Mouse (Mus musculus) midbrain, embryonic 13.5 days (tissue): Measurements from ENCODE around the gene Atp5c1. TPM values are rescaled to one million over a fixed set of nuclear protein-coding genes. Genes with fewer than 3 reads are reported as not detected.

Experiments used
- ATAC-seq: fragments of 200-750 bp; cut with Nextera tagmentation; 2 replicates; pipeline ENCODE4 v1.8.0; 2017; ENCODE audit warnings: mild to moderate bottlenecking, moderate TSS enrichment, moderate library complexity
- H3K27ac ChIP-seq: fragments of 300-500 bp; sonication (generic); 2 replicates; pipeline ENCODE4 v1.5.1; 2015; ENCODE audit warnings: inconsistent platforms, mild to moderate bottlenecking, moderate library complexity
- H3K27me3 ChIP-seq: fragments of 300-500 bp; sonication (generic); 2 replicates; pipeline ENCODE4 v1.6.1; 2015; ENCODE audit warnings: mild to moderate bottlenecking, inconsistent platforms
- H3K36me3 ChIP-seq: fragments of 300-500 bp; sonication (generic); 2 replicates; pipeline ENCODE4 v1.6.1; 2015; ENCODE audit warnings: mild to moderate bottlenecking, inconsistent platforms
- H3K4me1 ChIP-seq: fragments of 300-500 bp; sonication (generic); replicated peaks from 2 replicates; pipeline ENCODE4 v1.6.1; 2015; ENCODE audit warnings: inconsistent platforms
- H3K4me2 ChIP-seq: fragments of 300-500 bp; sonication (generic); replicated peaks from 2 replicates; pipeline ENCODE4 v1.6.1; 2015; ENCODE audit warnings: moderate library complexity, mild to moderate bottlenecking, inconsistent platforms
- H3K4me3 ChIP-seq: fragments of 300-500 bp; sonication (generic); replicated peaks from 2 replicates; pipeline ENCODE4 v1.5.1; 2015; ENCODE audit warnings: mild to moderate bottlenecking, inconsistent platforms
- H3K9ac ChIP-seq: fragments of 300-500 bp; sonication (generic); replicated peaks from 2 replicates; pipeline ENCODE4 v1.6.1; 2015; ENCODE audit warnings: mild to moderate bottlenecking, inconsistent platforms
- H3K9me3 ChIP-seq: fragments of 300-500 bp; sonication (generic); 2 replicates; pipeline ENCODE4 v1.6.1; 2016; ENCODE audit warnings: mild to moderate bottlenecking, inconsistent platforms
- WGBS: fragments of 180-500 bp; shearing (Covaris S2); methylation state at CpG from one replicate; pipeline ENCODE4 v1.1.7; 2015; 5-methylcytosine and 5-hydroxymethylcytosine counted together
- polyA plus RNA-seq: library from polyadenylated mRNA; unstranded; fragments of >200 nt; fragmentation: Nextera tagmentation; extraction: Ambion mirVana; gene quantifications from 2 replicates; pipeline ENCODE4 v1.2.1, GENCODE M21; 2015

Gene Atp5c1
- polyA plus RNA-seq, 1 experiment from 2014 or later, result 500 TPM

GRCm38 (mm10) chr2:10048461-10048860 is 31.8 kb downstream of the Atp5c1 start, which contains the start of gene Taf3:
Gene Taf3 (minus strand): TSS chr2:10048596.
- H3K9me3 ChIP-seq, result no peaks in the 10 kb centered on the region
- H3K9ac ChIP-seq, result peak within 1 kb of the TSS; percentile 85
- H3K27ac ChIP-seq, result peak within 1 kb of the TSS; percentile 67
- peak; percentile 95 for ATAC-seq
- peaks cover 26% of the 10 kb centered on the region for H3K4me1 ChIP-seq
- H3K36me3 ChIP-seq, result 0 out of 2 replicates have a peak, but pooled peaks cover 2% of the 10 kb centered on the region
- under 1% methylated on average over 36 of the region's 36 CpGs for WGBS
- H3K27me3 ChIP-seq, result no peaks in the 10 kb centered on the region
- H3K4me2 ChIP-seq, result peak within 1 kb of the TSS; percentile 94
- H3K4me3 ChIP-seq, result peak within 1 kb of the TSS; percentile 99

DNA sequence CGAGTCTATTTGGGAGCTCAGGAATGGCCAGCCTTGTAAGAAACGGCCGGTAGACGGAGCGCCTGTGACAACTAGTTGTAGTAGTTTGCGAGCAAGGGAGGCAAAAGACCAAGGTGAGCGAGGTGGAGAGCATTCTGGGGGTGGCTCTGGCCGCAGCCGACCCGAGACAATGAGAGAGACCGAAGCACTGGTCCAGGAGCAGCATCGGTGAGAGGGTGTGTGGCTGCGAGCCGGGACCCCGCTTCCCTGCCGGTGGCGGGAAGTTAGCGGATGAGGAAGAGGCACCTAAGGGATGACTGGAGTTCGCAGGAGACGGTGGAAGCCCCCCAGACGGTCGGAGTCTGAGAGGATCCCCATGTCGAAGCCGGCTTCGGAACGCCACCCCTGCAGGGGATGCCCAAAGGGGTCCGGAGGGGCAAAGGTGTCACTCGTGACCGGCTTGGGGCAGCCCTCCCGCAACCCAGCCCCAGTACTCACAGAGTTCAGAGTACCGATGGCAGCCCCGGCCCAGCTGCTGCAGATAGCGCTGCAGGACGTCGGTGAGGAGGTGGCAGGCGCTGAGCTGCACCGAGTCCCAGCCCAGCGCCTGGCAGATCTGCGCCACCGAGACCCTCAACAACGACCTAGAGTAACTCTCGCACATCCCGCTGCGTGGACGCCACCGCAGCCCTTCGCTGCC is 32.4 kb downstream of the Atp5c1 start:
- Histone ChIP-seq H3K27ac (peak overlapping the region; percentile 67), H3K9me3 (no peaks in the 10 kb centered on the region), H3K4me2 (peak overlapping the region; percentile 94), H3K4me1 (peaks cover 26% of the 10 kb centered on the region), H3K9ac (peak overlapping the region; percentile 85), H3K36me3 (no peaks in the 10 kb centered on the region), H3K27me3 (no peaks in the 10 kb centered on the region), H3K4me3 (peak overlapping the region; percentile 99)
- under 1% methylated on average over 47 of the region's 47 CpGs for WGBS
- peak; percentile 92 for ATAC-seq

DNA sequence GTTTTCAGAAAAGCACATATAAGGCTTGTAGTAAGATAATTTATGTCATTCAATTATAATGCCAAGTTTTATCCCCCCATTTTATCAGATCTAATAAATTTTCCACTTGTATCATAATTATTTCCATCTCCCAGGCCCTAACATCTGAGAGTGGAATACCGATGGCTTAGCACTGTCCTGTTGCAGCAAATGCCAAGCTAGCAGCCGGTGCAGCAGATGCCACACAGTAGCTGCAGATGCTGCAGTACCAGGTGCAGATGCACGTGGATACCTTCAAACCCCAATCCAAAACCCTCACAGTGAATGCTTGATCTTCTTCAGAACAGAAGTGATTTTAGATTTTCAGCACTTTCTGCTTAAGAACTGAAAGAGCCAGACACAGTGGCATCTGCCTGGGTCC is 45.3 kb downstream of the Atp5c1 start:
- Histone ChIP-seq H3K9ac (no peak overlapping the region), H3K36me3 (peaks cover 9% of the 10 kb centered on the region), H3K4me1 (0 out of 2 replicates have a peak, but pooled peaks cover 3% of the 10 kb centered on the region), H3K27me3 (no peaks in the 10 kb centered on the region), H3K4me2 (no peak overlapping the region), H3K4me3 (no peak overlapping the region), H3K27ac (no peak overlapping the region), H3K9me3 (no peaks in the 10 kb centered on the region)
- 87% methylated on average over 3 of the region's 3 CpGs for WGBS
- no peak for ATAC-seq

DNA sequence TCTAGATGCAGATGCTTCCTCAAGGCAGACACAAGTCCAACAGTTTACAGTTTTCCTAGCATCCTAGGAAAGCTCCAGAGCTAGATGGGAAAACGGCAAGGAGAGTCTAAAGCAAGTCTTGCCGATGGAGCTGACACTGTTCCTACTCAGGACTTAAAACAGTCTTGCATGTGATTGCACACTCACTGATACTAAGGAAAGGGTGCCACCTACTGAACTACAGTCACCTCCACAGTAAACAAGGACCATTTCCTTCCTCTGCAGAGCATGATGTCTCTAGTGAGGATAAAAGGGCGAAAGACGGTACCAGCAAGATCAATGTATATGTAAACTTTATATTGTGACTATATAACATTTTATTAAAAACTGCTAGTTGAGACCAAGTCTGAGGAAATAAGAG is 46.6 kb downstream of the Atp5c1 start:
- Histone ChIP-seq H3K4me2 (no peak overlapping the region), H3K4me3 (no peak overlapping the region), H3K9me3 (no peaks in the 10 kb centered on the region), H3K27me3 (no peaks in the 10 kb centered on the region), H3K4me1 (peaks cover 11% of the 10 kb centered on the region), H3K9ac (no peak overlapping the region), H3K27ac (no peak overlapping the region), H3K36me3 (no peaks in the 10 kb centered on the region)
- 67% methylated on average over 4 of the region's 4 CpGs for WGBS
- ATAC-seq, result no peak

GRCm38 (mm10) chr2:10029755-10030154 is 50.6 kb downstream of the Atp5c1 start:
- 67% methylated on average over 7 of the region's 7 CpGs for WGBS
- ATAC-seq, result no peak
- H3K4me2 ChIP-seq, result no peak overlapping the region
- H3K9me3 ChIP-seq, result no peaks in the 10 kb centered on the region
- H3K27ac ChIP-seq, result no peak overlapping the region; the same call in 1 of the 2 replicates
- H3K4me1 ChIP-seq, result peaks cover 11% of the 10 kb centered on the region
- H3K27me3 ChIP-seq, result no peaks in the 10 kb centered on the region
- no peaks in the 10 kb centered on the region for H3K36me3 ChIP-seq
- no peak overlapping the region for H3K4me3 ChIP-seq
- no peak overlapping the region for H3K9ac ChIP-seq

DNA sequence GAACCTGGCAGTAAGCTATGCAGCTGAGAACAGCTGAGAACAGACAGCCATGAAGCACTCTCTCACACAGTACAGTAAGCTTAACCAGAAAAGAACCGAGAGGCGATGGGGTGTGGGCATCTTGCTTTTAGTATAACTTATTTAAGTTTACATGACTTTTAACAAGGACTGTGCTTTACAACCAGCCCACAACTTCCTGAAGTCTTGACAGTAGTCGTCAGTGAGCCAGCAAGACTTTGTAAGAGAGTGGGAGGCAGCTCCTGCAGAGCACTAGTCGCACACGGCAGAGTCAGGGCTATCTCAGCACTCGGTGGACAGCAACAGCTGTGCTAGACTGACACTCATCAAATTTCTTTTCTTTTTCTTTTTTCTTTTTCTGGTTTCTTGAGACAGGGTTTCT is 56.0 kb downstream of the Atp5c1 start:
- Histone ChIP-seq H3K4me3 (no peak overlapping the region), H3K27ac (no peak overlapping the region), H3K9ac (no peak overlapping the region), H3K27me3 (no peaks in the 10 kb centered on the region), H3K4me2 (no peak overlapping the region), H3K4me1 (0 out of 2 replicates have a peak, but pooled peaks cover 2% of the 10 kb centered on the region), H3K36me3 (no peaks in the 10 kb centered on the region), H3K9me3 (no peaks in the 10 kb centered on the region)
- WGBS, result 89% methylated on average over 6 of the region's 6 CpGs
- no peak for ATAC-seq

DNA sequence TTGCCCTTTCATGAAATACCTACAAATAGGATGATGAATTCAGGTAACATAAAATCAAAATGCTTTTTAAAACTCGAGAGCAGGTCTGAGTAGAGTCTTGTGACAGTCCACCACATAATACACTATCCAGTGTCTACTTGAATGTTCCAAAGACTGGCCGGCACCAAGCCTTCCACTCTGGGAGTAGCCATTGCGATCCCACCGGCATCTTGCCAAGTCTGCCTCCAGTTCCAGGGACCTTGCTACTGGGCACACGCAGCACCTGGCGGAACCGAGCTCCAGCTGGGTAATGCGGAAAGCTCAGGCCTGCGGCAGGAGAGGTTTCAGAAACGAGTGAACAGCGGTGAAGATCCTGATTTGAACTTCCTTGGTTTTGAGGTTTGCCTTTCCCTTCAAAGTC is 59.0 kb downstream of the Atp5c1 start:
- Histone ChIP-seq H3K4me2 (no peak overlapping the region), H3K4me1 (no peaks in the 10 kb centered on the region), H3K9me3 (no peaks in the 10 kb centered on the region), H3K27ac (no peak overlapping the region), H3K4me3 (no peak overlapping the region), H3K27me3 (no peaks in the 10 kb centered on the region), H3K9ac (no peak overlapping the region), H3K36me3 (no peaks in the 10 kb centered on the region)
- no peak for ATAC-seq
- WGBS, result 92% methylated on average over 11 of the region's 11 CpGs

DNA sequence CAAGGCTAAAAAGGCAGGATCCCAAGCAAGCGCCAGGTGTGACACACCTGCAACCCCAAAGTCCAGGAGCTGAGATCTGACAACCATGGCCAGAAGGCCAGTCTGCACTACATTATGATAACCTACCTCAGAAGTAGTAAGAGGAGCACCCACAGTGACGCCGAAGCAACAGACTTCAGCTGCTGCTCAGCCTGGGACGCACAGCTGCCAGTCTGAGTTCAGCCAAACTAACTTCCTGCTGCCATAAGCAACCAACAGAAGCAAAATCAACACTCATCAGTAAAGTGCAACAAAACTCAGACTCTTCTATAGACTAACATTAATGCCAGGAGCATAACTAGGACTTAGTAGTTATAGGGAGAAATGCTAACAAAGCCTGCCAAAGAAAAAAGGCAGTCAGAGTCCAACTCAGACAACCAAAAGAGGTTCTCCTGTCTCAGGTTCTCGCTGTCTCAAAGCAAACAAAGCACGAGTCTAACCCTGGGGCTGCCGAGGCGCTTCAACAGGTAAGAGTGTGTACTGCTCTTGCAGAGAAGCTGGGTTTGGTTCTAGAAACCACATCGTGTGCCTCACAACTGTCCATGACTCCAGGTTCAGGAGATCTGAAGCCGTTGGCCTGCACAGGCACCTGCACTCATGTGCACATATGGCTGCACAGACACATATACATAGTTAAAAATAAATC is 65.2 kb downstream of the Atp5c1 start:
- Histone ChIP-seq H3K36me3 (no peaks in the 10 kb centered on the region), H3K4me3 (no peak overlapping the region), H3K27me3 (no peaks in the 10 kb centered on the region), H3K4me2 (no peak overlapping the region), H3K4me1 (0 out of 2 replicates have a peak, but pooled peaks cover 1% of the 10 kb centered on the region), H3K9ac (no peak overlapping the region), H3K9me3 (no peaks in the 10 kb centered on the region), H3K27ac (no peak overlapping the region)
- WGBS, result 89% methylated on average over 10 of the region's 10 CpGs
- ATAC-seq, result no peak

DNA sequence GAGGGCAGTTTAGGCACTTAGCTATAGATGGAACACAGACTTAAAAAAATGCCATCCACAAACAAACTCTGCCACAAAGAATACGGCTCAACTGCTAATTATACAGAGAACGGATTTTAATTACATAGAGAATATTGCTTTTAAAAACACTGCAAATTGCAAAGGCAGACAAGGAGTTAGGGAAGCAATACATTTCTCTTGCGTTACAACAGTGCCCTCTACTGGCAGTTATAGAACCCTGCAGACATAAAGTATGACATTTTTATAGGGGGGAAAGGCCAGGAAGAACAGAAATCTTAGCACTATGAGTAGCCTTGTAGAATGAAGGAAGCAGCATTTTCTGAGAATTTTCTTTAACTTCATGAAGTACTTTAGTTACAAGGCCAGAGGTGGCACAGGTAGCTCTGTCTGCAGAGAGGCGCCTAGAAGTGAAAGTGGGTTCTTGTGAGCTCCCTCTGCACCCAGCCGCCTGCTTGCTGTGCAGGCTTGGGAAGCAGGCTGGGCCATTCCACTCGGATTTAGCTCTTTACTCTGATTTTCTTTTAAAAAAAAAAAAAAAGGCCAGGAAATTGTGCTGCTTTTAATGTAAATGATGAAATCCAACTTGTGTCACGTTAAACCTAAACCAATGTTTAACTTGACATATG is 69.9 kb downstream of the Atp5c1 start:
- Histone ChIP-seq H3K27me3 (no peaks in the 10 kb centered on the region), H3K9me3 (no peaks in the 10 kb centered on the region), H3K9ac (no peak overlapping the region), H3K4me1 (0 out of 2 replicates have a peak, but pooled peaks cover 5% of the 10 kb centered on the region), H3K4me2 (no peak overlapping the region), H3K36me3 (no peaks in the 10 kb centered on the region), H3K27ac (no peak overlapping the region), H3K4me3 (no peak overlapping the region)
- ATAC-seq, result peak; percentile 65; the same call in 1 of the 2 replicates
- WGBS, result 30% methylated on average over 7 of the region's 7 CpGs

DNA sequence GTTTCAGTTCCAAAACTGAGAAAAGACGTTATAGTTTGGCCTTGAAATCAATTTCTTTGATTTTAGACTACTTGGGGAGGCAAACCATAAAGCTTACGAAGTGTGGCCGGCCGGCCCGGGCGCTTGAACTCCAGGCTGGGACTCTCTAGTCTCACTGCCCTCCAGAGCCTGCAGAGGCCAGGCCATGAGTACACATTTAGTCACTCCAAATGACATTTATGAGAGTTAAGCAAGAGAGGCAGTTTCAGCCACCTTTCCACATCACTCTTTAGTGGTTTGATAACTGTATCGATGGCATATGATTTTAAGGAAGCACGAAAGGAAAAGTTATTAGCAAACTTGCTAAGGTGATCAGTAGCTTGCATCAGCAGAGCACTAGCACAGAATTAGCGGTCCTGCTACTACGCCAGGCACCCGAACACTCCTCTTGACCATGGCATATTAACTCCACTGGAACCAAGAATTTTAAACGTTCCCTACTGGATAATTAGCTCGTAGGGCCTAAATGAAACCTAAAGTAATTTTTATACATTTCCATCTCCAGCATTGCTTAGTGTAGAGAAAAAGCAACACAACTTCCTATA is 70.5 kb downstream of the Atp5c1 start:
- WGBS, result 83% methylated on average over 13 of the region's 13 CpGs
- Histone ChIP-seq H3K36me3 (no peaks in the 10 kb centered on the region), H3K4me3 (no peak overlapping the region), H3K9ac (no peak overlapping the region), H3K9me3 (no peaks in the 10 kb centered on the region), H3K4me2 (no peak overlapping the region), H3K4me1 (0 out of 2 replicates have a peak, but pooled peaks cover 5% of the 10 kb centered on the region), H3K27ac (no peak overlapping the region), H3K27me3 (no peaks in the 10 kb centered on the region)
- ATAC-seq, result no peak

DNA sequence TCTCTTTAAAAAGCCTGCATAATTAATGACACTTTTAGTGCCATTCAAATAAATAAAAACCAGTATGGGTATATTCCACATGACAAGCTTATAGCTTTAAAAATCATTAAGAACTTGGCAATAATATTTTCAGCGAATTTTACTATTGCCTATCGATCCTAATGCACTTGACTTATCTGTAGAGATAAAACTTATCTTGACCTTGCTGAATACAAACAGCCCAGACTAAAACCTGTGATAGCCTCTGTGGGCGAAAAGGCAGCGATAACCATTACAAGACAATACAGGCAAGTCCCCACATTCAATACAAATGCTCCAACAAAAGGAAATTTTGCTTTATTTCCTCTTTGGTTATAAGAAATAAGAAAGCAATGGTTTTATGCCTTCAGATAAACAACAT is 71.7 kb downstream of the Atp5c1 start:
- Histone ChIP-seq H3K9me3 (no peaks in the 10 kb centered on the region), H3K27me3 (no peaks in the 10 kb centered on the region)

More for the DNA sequence above, 71.7 kb downstream of the Atp5c1 start:
- H3K4me3 ChIP-seq, result no peak overlapping the region
- H3K4me2 ChIP-seq, result no peak overlapping the region
- WGBS, result 85% methylated on average over 4 of the region's 4 CpGs
- no peaks in the 10 kb centered on the region for H3K36me3 ChIP-seq
- ATAC-seq, result no peak
- 0 out of 2 replicates have a peak, but pooled peaks cover 5% of the 10 kb centered on the region for H3K4me1 ChIP-seq
- no peak overlapping the region for H3K9ac ChIP-seq
- no peak overlapping the region for H3K27ac ChIP-seq
